Mouse (Mus musculus) hindbrain, postnatal 0 days (tissue): ENCODE data around the gene Serinc4. TPM values are rescaled to one million over a fixed set of nuclear protein-coding genes. Genes with fewer than 3 reads are reported as not detected.

Source experiments
- ATAC-seq: fragments of 200-750 bp; cut with Nextera tagmentation; 2 replicates; pipeline ENCODE4 v1.8.0; 2017; ENCODE audit warnings: mild to moderate bottlenecking, moderate TSS enrichment, moderate library complexity
- DNase-seq: peaks from one replicate; pipeline ENCODE4 v3.0.0-alpha.2; 2015; ENCODE audit warnings: low spot score
- H3K27ac ChIP-seq: fragments of 300-500 bp; sonication (generic); 2 replicates; pipeline ENCODE4 v1.5.1; 2014; ENCODE audit warnings: mild to moderate bottlenecking
- H3K27me3 ChIP-seq: fragments of 300-500 bp; sonication (generic); 2 replicates; pipeline ENCODE4 v1.6.1; 2014; ENCODE audit warnings: low read length, mixed read lengths; ENCODE audit not compliant: insufficient read depth
- H3K36me3 ChIP-seq: fragments of 300-500 bp; sonication (generic); 2 replicates; pipeline ENCODE4 v1.6.1; 2014; ENCODE audit warnings: low read length, mixed read lengths; ENCODE audit not compliant: insufficient read depth
- H3K4me1 ChIP-seq: fragments of 300-500 bp; sonication (generic); 2 replicates; pipeline ENCODE4 v1.6.1; 2014; ENCODE audit warnings: antibody characterized with exemption, low read length, mixed read lengths; ENCODE audit not compliant: insufficient read depth
- H3K4me2 ChIP-seq: fragments of 300-500 bp; sonication (generic); 2 replicates; pipeline ENCODE4 v1.6.1; 2014; ENCODE audit warnings: low read depth, mild to moderate bottlenecking, low read length, moderate library complexity, mixed read lengths
- H3K4me3 ChIP-seq: fragments of 300-500 bp; sonication (generic); 2 replicates; pipeline ENCODE4 v1.5.1; 2014; ENCODE audit warnings: low read length
- H3K9ac ChIP-seq: fragments of 300-500 bp; sonication (generic); replicated peaks from 2 replicates; pipeline ENCODE4 v1.6.1; 2014; ENCODE audit warnings: mild to moderate bottlenecking, low read length, moderate library complexity, mixed read lengths
- H3K9me3 ChIP-seq: fragments of 300-500 bp; sonication (generic); 2 replicates; pipeline ENCODE4 v1.6.1; 2016; ENCODE audit warnings: low read length, mixed read lengths
- CTCF ChIP-seq: IDR thresholded peaks from 2 replicates; pipeline ENCODE4 v1.5.1; 2016; ENCODE audit warnings: antibody characterized with exemption, control low read depth, low read depth
- WGBS: fragments of 180-500 bp; shearing (Covaris S2); extraction: QIAGEN DNeasy Blood & Tissue Kit; methylation state at CpG from one replicate; pipeline ENCODE4 v1.1.7; 2014; 5-methylcytosine and 5-hydroxymethylcytosine counted together
- microRNA-seq, 2 experiments: library from miRNA; unstranded; fragments of <30 nt; microRNA quantifications; one replicate each; pipeline ENCODE4; 2016
- polyA plus RNA-seq: library from polyadenylated mRNA; unstranded; fragments of >200 nt; fragmentation: Nextera tagmentation; extraction: Ambion mirVana; gene quantifications from 2 replicates; pipeline ENCODE4 v1.2.1, GENCODE M21; 2015
- total RNA-seq: library from RNA; depleted of rRNA; stranded (reverse); fragments of >200 nt; gene quantifications from 2 replicates; pipeline ENCODE4 v1.2.3, GENCODE M21; 2014; rRNA removed

Gene Serinc4
- total and polyA plus RNA-seq, 2 experiments from 2014 or later: 1.1 to 1.3 TPM

DNA sequence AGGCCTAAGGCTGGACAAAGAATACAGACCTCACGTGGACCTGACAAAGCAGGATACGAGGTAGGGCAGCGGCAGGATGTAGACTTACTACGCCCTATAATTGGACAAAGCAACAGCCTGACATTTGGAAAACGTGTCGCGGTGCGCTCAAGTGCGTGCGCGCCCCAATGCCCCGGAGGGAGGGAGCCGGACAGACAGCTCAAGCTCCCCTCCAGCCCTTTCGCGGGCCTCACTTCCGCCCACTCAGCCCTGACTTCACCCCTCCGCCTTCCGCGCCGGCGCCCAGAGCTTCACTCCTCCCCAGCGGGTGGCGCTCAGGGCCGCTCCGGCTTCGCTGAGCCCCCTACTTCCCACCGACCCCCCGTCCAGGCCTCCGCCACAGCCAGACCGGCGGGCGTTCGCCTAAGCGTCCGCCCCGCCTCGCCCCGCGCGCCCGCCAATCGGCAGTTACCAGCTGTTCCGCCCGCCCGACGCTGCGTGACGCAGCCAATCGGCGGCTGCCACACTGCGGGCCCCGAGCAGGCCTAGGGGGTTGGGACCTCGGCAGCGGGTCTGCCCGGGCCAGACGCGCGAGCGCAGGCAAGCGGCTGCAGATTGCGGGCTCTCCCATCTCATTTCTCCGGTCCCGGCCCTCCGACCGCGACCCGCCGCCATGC lies 43.1 kb downstream of the Serinc4 start, which contains the start of the genes Pdia3 and Catsper2:
Pdia3 (plus strand) TSS at position 389 of the 656 bp plus-strand sequence.
Catsper2 (minus strand) TSS at position 406 of the 656 bp plus-strand sequence.
- Histone ChIP-seq H3K27me3 (no peaks in the 10 kb centered on the region), H3K4me3 (peak within 1 kb of the TSS; percentile 72), H3K4me1 (peaks cover 11% of the 10 kb centered on the region; the same call in 1 of the 2 replicates), H3K9ac (peak within 1 kb of the TSS; percentile 91), H3K36me3 (peaks cover 7% of the 10 kb centered on the region; the same call in 1 of the 2 replicates), H3K9me3 (no peaks in the 10 kb centered on the region), H3K4me2 (peak within 1 kb of the TSS; percentile 59), H3K27ac (peak within 1 kb of the TSS; percentile 92)
- TF ChIP-seq CTCF: peak; percentile 35
- WGBS: under 1% methylated on average over 67 of the region's 68 CpGs
- ATAC-seq (peak; percentile 99), DNase-seq (peak; percentile 98)

DNA sequence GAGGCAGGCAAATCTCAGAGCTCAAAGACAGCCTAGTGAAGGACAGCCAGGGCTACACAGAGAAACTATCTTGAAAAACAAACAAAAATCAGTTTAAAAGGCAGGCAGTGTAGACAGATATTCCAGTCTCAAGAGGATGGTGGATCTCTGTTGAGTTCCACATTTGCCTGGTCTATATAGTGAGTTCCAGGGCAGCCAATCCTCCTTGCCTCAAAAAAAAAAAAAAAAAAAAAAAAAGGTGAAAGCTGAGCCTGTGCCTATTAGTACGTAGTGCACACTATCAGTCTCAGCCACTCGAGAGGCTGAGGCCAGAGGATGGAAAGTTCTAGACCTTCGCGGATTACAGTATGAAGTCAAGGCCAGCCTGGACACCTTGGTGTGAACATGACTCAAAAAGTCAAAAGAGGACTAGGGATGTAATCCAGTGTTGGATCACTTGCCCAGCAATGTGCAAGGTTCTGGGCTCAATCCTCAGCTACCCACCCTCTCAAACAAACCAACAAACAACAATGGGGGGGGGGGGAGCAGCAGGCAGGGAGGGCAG lies 43.7 kb downstream of the Serinc4 start:
- TF ChIP-seq CTCF: no peak
- 13% methylated on average over 4 of the region's 4 CpGs for WGBS
- H3K9me3 ChIP-seq: no peaks in the 10 kb centered on the region
- peak overlapping the region; percentile 92 for H3K27ac ChIP-seq
- peaks cover 11% of the 10 kb centered on the region; the same call in 1 of the 2 replicates for H3K4me1 ChIP-seq
- peak; percentile 0; the same call in 1 of the 2 replicates for ATAC-seq
- no peak for DNase-seq
- no peaks in the 10 kb centered on the region for H3K27me3 ChIP-seq
- peak overlapping the region; percentile 72 for H3K4me3 ChIP-seq
- H3K4me2 ChIP-seq: peak overlapping the region; percentile 59
- H3K36me3 ChIP-seq: peaks cover 6% of the 10 kb centered on the region; the same call in 1 of the 2 replicates
- H3K9ac ChIP-seq: peak overlapping the region; percentile 91

DNA sequence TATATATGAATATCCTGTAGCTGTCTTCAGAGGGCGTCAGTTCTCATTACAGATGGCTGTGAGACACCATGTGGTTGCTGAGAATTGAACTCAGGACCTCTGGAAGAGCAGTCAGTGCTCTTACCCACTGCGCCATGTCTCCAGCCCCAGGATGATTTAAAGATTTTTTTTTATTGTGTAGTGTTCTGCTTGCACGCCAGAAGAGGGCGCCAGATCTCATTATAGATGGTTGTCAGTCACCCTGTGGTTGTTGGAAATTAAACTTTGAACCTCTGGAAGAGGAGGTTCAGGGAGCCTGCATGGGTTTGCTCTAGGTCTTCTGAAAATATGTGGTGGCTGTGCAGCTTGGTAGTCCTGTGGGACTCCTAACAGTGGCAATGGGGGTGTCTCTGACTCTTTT lies 48.4 kb downstream of the Serinc4 start:
- DNase-seq: no peak
- Histone ChIP-seq H3K4me2 (no peak overlapping the region), H3K9me3 (no peaks in the 10 kb centered on the region), H3K4me3 (no peak overlapping the region), H3K4me1 (0 out of 2 replicates have a peak, but pooled peaks cover 2% of the 10 kb centered on the region), H3K27me3 (no peaks in the 10 kb centered on the region), H3K27ac (no peak overlapping the region), H3K36me3 (no peaks in the 10 kb centered on the region), H3K9ac (no peak overlapping the region)
- 33% methylated on average over 4 of the region's 4 CpGs for WGBS
- ATAC-seq: no peak
- peak; percentile 40 for TF ChIP-seq CTCF

DNA sequence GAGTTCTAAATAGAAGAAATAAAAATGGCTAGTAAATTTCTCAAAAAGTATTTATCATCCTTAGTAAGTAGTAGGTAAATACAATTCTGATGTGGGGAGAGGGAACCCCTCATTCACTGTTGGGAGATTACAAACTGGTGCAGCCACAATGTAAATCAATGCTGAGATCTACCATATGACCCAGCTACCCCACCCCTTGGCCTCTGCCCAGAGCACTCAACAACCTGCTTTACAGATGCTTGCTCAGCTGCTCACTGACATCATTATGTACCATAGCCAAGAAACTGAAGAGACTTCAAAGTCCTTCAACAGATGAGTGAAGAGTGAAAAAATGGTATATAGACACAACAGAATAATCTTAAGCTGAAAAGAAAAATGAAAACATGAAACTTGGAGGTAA lies 53.3 kb downstream of the Serinc4 start:
- H3K27me3 ChIP-seq: no peaks in the 10 kb centered on the region
- no peak overlapping the region for H3K27ac ChIP-seq
- H3K9ac ChIP-seq: no peak overlapping the region
- ATAC-seq (no peak), DNase-seq (no peak)
- H3K4me2 ChIP-seq: no peak overlapping the region
- TF ChIP-seq CTCF: no peak
- H3K4me3 ChIP-seq: no peak overlapping the region
- H3K36me3 ChIP-seq: no peaks in the 10 kb centered on the region
- no peaks in the 10 kb centered on the region for H3K4me1 ChIP-seq
- no peaks in the 10 kb centered on the region for H3K9me3 ChIP-seq

DNA sequence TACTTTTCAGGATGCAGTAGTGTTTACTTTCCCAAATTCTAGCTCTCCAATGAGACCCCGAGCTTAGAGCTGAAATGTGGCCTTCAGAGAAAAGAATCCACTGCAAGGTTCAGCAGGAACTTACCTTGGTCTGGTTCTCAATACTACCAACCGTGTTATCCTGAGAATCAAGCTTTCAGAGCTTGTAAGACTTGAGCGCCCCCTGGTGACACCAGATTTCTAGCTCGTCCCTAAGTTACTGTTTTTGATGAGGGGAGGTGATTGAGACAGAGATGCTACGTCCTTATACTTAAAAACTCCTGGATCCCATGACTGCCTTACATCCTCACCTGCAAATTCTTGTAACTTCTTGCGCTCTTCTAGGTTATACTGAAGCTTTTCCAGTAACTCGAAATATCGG lies 60.0 kb downstream of the Serinc4 start:
- no peak overlapping the region for H3K9ac ChIP-seq
- no peaks in the 10 kb centered on the region for H3K9me3 ChIP-seq
- H3K4me1 ChIP-seq: no peaks in the 10 kb centered on the region
- no peaks in the 10 kb centered on the region for H3K36me3 ChIP-seq
- DNase-seq (peak; percentile 95), ATAC-seq (no peak)
- no peak overlapping the region for H3K4me3 ChIP-seq
- peak; percentile 85 for TF ChIP-seq CTCF
- 13% methylated on average over 8 of the region's 8 CpGs for WGBS
- H3K27me3 ChIP-seq: no peaks in the 10 kb centered on the region
- H3K4me2 ChIP-seq: no peak overlapping the region
- H3K27ac ChIP-seq: no peak overlapping the region

Small RNA genes lying within 50 kb of the gene (microRNA-seq; reads per million reads assigned to microRNA genes)
- 0 reads per million in 2 experiments for gene Gm22953

Other genes with a start within 250 kb of the Serinc4 start
- gene Trp53bp1, start 185.4 kb downstream of the Serinc4 start, total RNA-seq: 194 and 277 TPM in 2 replicates
- 76.4 and 80.9 TPM in 2 replicates for gene Trp53bp1, start 185.4 kb downstream of the Serinc4 start, polyA plus RNA-seq
- 160 and 173 TPM in 2 replicates for gene Map1a, start 167.2 kb downstream of the Serinc4 start, total RNA-seq
- gene Map1a, start 167.2 kb downstream of the Serinc4 start, polyA plus RNA-seq: 70.6 and 72.5 TPM in 2 replicates
- 12.8 and 13.5 TPM in 2 replicates for gene Ppip5k1, start 101.4 kb downstream of the Serinc4 start, total RNA-seq
- 16.6 and 17.8 TPM in 2 replicates for gene Ppip5k1, start 101.4 kb downstream of the Serinc4 start, polyA plus RNA-seq
- gene Ckmt1, start 99.1 kb downstream of the Serinc4 start, total RNA-seq: 139 and 161 TPM in 2 replicates
- 167 and 168 TPM in 2 replicates for gene Ckmt1, start 99.1 kb downstream of the Serinc4 start, polyA plus RNA-seq
- 0.07 TPM in 1 of 2 replicates, not detected in the other for gene Strc, start 69.6 kb downstream of the Serinc4 start, total RNA-seq
- gene Strc, start 69.6 kb downstream of the Serinc4 start, polyA plus RNA-seq: 0.03 TPM in 1 of 2 replicates, not detected in the other
- gene Pdia3, start 43.0 kb downstream of the Serinc4 start, total RNA-seq: 47.4 and 56.8 TPM in 2 replicates
- 291 and 296 TPM in 2 replicates for gene Pdia3, start 43.0 kb downstream of the Serinc4 start, polyA plus RNA-seq
- gene Catsper2, start 43.0 kb downstream of the Serinc4 start, total RNA-seq: 2.1 and 3.3 TPM in 2 replicates
- 4.3 and 4.9 TPM in 2 replicates for gene Catsper2, start 43.0 kb downstream of the Serinc4 start, polyA plus RNA-seq
- 0.58 TPM in 1 of 2 replicates, not detected in the other for gene Ell3, start 12.5 kb downstream of the Serinc4 start, total RNA-seq
- gene Ell3, start 12.5 kb downstream of the Serinc4 start, polyA plus RNA-seq: 1.4 and 1.7 TPM in 2 replicates
- gene Serf2, start 7.6 kb downstream of the Serinc4 start, total RNA-seq: 420 and 667 TPM in 2 replicates
- gene Serf2, start 7.6 kb downstream of the Serinc4 start, polyA plus RNA-seq: 306 and 336 TPM in 2 replicates
- gene Hypk, start 3.5 kb downstream of the Serinc4 start, total RNA-seq: 5.4 and 12.5 TPM in 2 replicates
- gene Hypk, start 3.5 kb downstream of the Serinc4 start, polyA plus RNA-seq: 110 and 119 TPM in 2 replicates
- 14.7 and 17.7 TPM in 2 replicates for gene Mfap1b, start 17.3 kb upstream of the Serinc4 start, total RNA-seq
- gene Mfap1b, start 17.3 kb upstream of the Serinc4 start, polyA plus RNA-seq: 52.8 and 57.0 TPM in 2 replicates
- gene Mfap1a, start 49.9 kb upstream of the Serinc4 start, total RNA-seq: 12.0 and 14.4 TPM in 2 replicates
- gene Mfap1a, start 49.9 kb upstream of the Serinc4 start, polyA plus RNA-seq: 21.3 and 21.5 TPM in 2 replicates
- 4.6 and 5.3 TPM in 2 replicates for gene Wdr76, start 49.9 kb upstream of the Serinc4 start, total RNA-seq
- gene Wdr76, start 49.9 kb upstream of the Serinc4 start, polyA plus RNA-seq: 2.4 and 2.8 TPM in 2 replicates